Mouse (Mus musculus) adrenal gland, adult 18-20 months (tissue): ENCODE results near the gene Zfp973. TPM values are rescaled to one million over a fixed set of nuclear protein-coding genes. Genes with fewer than 3 reads are reported as not detected.
"Not testable (repeated sequence)": the region's sequence is repeated elsewhere in the genome, so short reads cannot be mapped to it uniquely, and the experiment has no call there.

Source experiments
- DNase-seq, 2 experiments: peaks; one replicate each; pipeline ENCODE4 v3.0.0; 2021 to 2022; ENCODE audit warnings: low spot score in 2 of 2
- long read RNA-seq, 2 experiments: library from polyadenylated mRNA; stranded (forward); transcript quantifications; one replicate each; pipeline ENCODE4 v2.0.0; 2021
- total RNA-seq, 2 experiments: library from RNA; stranded (reverse); gene quantifications; 1 replicate in 1 of 2; 2 replicates in 1 of 2; pipeline ENCODE4 v1.2.3; 2021

The Zfp973 gene
- total RNA-seq = 10 to 100 TPM; 11.1 to 13.1 TPM
- long read RNA-seq, experiment 1, partial matches to known transcripts = 0 of 1 reads
- long read RNA-seq, experiment 1, other reads (novel, unspliced or antisense) = 1 of 1 reads
- long read RNA-seq, experiment 2, partial matches to known transcripts = 0 of 2 reads
- long read RNA-seq, experiment 2, other reads (novel, unspliced or antisense) = 1 of 2 reads

- DNase-seq = not testable (repeated sequence)
Observed at GRCm38 (mm10) chr2:176670222-176670621, at the start of gene Zfp973. Gene Zfp973 (plus strand): TSS chr2:176670522.

GRCm38 (mm10) chr2:176636244-176636643 is 34.1 kb upstream of the Zfp973 start, which contains the start of gene Gm14308:
Gene Gm14308 (minus strand): TSS chr2:176636344.
- not testable (repeated sequence) for DNase-seq

DNA sequence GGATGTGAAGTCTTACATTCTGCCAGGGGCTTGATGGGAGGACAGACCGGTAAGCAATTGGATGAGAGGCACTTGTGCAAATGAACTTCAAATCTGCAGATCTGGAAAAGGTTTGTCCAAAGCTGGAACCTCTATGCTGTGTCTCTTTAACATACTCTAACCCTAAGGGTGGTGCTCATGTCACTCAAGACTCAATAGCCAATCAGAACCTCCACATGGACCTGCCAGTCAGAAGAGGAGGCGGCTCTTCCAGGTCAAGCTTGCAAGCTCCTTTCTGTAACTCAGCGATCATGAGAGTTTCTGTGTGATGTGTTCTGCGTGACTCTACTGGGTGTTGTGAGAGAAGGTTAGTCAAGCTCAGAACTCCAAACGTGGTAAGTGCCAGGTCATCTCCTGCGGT is 37.7 kb downstream of the Zfp973 start, which contains the start of gene Gm14305:
TSS of gene Gm14305 (plus strand) at position 278 of the 400 bp plus-strand sequence.
- peak; percentile 11 to 16 for DNase-seq

Other genes with a start within 250 kb of the Zfp973 start
- 10 to 100 TPM; 11.7 to 16.7 TPM for gene Gm14435, start 246.9 kb upstream of the Zfp973 start, total RNA-seq
- under 1 TPM in 1 of 2 experiments, not detected in 1; 0.99 TPM for gene Gm14434, start 183.7 kb upstream of the Zfp973 start, total RNA-seq
- gene Zfp967, start 149.5 kb upstream of the Zfp973 start, total RNA-seq = not detected
- gene Gm14308, start 34.2 kb upstream of the Zfp973 start, total RNA-seq = 1 to 10 TPM; 2.8 to 3.2 TPM
- gene Gm14305, start 37.8 kb downstream of the Zfp973 start, total RNA-seq = 10 to 100 TPM; 11.1 to 11.6 TPM
- 1 to 10 TPM; 7.7 to 9.7 TPM for gene Gm14295, start 128.1 kb downstream of the Zfp973 start, total RNA-seq
- gene Gm14408, start 160.6 kb downstream of the Zfp973 start, total RNA-seq = not detected